Mouse (Mus musculus): Measurements from ENCODE around the gene D10Wsu102e. TPM values are rescaled to one million over a fixed set of nuclear protein-coding genes. Genes with fewer than 3 reads are reported as not detected.
"Not testable (repeated sequence)": the region's sequence is repeated elsewhere in the genome, so short reads cannot be mapped to it uniquely, and the experiment has no call there.

Gene D10Wsu102e
- polyA plus RNA-seq, 1 experiment, result 1.5 TPM

DNA sequence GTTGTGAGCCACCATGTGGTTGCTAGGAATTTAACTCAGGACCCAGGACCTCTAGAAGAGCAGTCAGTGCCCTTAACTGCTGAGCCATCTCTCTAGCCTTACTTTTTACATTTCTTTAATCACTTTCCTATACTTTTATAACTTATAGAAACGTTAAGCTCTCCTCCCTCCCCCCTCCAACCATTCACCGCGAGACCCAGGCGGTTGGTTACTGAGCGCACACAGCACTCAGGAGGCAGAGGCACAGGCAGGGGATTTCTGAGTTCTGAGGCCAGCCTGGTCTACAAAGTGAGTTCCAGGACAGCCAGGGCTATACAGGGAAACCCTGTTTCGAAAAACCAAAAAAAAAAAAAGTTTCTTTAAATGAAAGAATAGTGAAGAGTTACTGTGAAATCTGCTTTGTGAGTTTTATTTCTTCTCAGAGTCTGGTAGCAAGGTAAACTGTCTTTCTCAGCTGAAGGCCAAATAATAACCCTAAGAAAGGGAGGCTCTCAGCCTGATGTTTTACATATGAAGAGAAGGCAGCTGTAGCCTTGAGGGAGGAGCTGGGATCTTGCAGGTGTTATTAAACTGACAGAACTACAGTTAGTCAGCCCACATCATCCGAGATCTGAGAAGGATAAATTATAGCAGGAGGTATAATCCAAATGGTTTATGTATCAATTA lies 14.2 kb upstream of the D10Wsu102e start:
- no peak for DNase-seq (ENCODE audit: extremely low spot score in 1 of 2, low spot score in 1 of 2)

DNA sequence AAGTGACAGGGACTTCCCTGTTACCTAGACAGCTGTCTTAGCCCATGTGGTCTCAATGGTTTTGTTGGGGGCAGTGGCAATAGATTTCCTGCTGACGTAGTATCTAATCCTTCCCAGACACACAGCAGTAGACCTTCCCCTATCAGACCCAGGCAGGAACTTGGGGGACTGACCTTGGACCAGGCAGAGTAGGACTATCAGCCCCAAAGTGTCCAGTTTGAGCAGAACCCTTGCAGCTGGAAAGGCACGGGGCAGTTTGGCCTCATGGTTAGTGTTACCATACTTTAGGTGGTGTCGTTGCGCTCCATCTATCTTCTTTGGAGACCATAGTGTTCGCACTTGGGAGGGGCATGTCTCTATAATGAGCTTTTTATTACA lies 13.7 kb upstream of the D10Wsu102e start:
- DNase-seq (ENCODE audit: extremely low spot score in 1 of 2, low spot score in 1 of 2), result no peak

DNA sequence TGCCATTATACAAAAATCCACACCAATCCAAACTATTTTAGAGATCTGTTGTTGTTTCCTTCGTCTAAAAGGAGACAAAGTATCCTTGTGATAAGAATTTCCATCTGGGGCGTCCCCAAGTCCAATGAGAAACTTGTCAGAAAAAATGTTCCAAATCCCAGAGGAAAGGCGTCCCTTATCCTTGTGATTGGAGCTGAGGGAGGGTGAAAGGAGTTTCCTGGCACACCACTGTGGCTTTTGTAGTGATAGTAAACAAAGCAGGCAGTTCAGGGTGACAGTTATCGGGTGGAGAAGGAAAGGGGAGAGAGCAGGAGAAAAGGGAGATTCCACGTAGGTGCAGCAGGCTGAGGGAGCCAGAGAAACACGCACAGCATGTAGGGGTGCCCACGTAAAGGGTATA lies 12.5 kb upstream of the D10Wsu102e start:
- DNase-seq (ENCODE audit: extremely low spot score in 1 of 2, low spot score in 1 of 2), result no peak

DNA sequence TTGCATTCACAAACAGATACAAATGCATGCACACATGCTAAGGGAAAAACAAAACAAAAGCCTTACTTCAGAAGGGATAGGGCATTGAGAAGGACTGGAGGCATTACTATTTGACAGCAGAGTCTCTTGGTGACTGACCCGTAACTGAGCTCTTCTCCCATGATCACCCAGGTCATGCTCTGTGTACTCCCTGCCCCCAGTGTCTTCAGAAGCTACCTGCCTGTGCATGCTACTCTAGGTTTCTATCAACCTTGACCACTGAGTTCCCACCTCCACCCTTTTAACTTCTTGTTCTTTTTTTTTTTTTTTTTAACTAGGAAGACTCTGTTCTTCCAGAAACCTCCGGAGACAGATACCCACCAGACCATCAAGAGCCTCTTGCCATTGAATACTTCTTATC lies 9.3 kb upstream of the D10Wsu102e start:
- DNase-seq (ENCODE audit: extremely low spot score in 1 of 2, low spot score in 1 of 2), result no peak

DNA sequence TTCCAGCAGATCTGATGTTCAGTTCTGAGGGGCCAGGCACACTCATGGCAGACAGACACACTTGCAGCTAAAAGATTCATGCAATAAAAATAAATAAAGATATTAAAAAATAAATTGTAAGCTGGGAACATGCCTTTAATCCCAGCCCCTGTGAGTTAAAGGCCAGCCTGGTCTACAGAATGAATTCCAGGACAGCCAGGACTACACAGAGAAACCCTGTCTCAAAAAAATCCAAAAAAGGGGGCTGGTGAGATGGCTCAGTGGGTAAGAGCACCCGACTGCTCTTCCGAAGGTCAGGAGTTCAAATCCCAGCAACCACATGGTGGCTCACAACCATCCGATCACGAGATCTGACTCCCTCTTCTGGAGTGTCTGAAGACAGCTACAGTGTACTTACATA lies 8.2 kb upstream of the D10Wsu102e start:
- DNase-seq (ENCODE audit: extremely low spot score in 1 of 2, low spot score in 1 of 2), result not testable (repeated sequence)

DNA sequence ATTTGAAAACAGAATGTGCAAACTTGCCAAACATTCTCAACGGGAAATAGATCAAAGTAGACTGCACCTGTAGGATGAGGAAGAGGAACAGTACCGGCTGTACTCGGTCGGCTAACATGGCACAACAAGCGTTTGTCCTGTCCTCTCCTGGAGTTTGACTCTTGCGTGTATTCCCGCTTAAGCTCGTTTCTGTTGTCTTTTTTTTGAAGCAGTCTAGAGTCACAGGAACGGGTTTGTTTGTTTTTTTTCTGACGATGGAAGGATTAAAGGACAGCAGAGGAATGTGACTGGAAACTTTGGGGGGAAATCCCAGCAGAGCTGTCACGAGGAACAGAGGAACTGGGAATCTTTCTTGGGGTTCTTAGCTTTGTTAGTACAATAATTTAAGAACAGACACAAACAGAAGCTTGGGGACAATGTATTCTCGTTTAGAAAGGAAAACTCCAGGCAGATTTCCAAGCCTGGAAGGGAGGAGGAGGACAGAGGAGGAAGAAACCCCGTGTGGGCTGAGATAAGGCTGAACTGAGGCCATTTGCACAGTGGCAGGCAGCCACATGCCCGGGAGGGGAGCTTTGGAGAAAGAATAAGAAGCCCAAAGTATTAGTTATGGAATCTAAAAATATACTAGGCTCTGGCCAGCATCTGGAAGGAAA lies 6.2 kb upstream of the D10Wsu102e start:
- no peak for DNase-seq (ENCODE audit: extremely low spot score in 1 of 2, low spot score in 1 of 2)

DNA sequence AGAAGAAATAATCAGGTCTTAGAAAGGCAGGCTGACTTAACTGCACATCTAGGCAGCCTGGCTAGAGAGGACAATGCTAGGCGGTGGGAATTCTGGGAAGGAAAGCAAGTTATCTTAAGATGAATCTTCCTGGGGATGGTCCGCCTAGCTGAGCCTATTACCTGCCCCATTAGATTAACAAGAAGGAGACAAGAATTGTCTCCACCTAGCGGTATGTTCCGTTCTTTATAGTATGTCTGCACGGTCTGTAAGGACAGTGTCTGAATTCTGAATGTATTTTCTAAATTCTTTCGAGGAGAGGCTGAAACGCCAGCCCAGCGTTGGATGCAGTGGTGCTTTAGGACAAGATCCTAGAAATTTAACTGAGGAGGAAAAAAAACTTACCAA lies 5.7 kb upstream of the D10Wsu102e start:
- DNase-seq (ENCODE audit: extremely low spot score in 1 of 2, low spot score in 1 of 2), result peak in 1 of 2 experiments; percentile 56

DNA sequence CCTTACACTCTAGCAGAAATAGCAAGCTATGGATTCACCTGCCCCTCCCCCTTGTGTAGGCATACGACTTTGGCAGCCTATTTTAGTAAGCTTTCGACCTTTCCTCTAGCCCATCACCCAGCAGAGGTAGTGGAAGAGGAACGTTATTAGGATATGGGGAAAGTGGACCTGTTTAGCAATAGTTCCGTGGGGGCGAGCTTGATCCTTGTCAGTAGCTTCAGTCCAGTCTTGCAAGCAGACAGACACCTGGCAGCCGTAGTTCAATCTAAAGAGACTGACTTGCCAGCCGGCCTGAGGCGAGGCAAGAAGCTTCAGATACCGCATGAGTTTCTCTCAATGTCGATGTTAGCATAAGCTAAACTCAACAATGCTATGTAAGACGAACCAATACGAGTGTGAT lies 3.6 kb upstream of the D10Wsu102e start:
- no peak for DNase-seq (ENCODE audit: extremely low spot score in 1 of 2, low spot score in 1 of 2)

DNA sequence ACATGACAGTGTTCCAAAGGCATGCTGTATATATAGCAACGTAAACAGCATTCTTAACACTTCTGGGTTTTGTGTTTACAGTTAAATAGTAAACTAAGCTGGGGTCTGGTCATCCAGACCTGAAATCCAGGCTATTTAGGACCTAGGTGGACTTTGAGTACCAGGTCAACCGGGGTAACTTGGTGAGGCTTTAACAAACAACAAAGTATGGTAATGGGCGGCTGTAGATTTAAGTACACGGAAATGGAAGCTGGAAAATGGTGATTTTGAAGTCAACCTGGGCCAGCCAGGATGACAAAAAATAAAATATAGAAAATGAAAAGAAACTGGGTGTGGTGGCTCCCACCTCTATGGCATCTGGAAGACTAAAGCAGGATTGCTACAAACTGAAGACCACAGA lies 570 bp upstream of the D10Wsu102e start:
- no peak for DNase-seq (ENCODE audit: extremely low spot score in 1 of 2, low spot score in 1 of 2)

DNA sequence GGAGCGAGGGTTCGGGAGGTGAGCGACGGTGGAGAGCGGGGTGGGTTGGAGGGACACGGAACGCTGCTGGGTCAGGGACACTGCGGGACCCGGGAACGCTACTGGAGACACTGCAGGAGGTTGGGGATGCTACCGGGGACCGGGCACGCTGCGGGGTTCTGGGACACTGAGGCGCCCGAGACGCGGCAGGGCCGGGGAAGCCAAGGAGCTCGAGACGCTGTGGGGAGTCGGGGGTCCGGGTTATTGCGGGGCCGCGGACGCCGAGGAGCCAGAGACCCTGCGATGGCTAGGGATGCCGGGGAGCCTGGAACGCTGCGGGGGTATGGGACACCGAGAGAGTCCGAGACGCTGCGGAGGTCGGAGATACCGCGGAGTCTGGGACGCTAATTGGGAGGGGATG lies 335 bp downstream of the D10Wsu102e start:
- DNase-seq (ENCODE audit: extremely low spot score in 1 of 2, low spot score in 1 of 2), result no peak

DNA sequence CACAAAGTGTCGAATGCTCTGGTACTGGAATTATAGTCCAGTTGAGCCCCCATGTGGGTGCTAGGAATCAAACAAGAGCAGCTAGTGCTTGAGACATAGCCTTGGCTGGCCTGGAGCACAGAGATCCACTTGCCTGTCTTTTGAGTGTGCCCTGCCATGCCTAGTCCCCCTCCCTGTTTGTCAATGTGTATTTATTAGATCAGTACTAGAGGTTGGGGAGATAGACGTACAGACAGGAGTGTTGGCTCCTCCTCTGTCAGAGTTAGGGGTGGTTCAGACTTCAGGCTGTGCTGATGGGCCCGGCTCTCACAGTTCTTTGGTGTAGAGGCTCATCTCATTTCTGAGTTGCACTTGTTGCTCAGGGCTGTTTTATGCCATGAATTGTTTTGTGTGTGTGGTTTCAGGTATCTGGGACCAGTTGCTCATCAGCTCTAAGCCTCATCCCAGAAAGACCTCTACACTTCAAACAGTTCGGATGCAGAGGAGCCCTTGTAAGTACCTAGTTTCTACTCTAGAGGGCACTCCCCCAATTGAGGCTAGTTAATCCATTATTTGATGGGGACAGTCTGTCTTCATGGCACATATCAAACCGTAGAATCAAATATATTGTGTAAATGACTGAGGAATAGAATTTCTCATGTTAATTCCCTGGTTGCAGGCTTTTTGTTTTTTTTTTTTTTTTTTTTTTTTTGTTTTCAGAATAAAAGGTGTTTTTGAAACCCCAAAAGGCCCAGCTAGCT lies 1.8 kb downstream of the D10Wsu102e start:
- DNase-seq (ENCODE audit: extremely low spot score in 1 of 2, low spot score in 1 of 2), result peak in 1 of 2 experiments; percentile 60

DNA sequence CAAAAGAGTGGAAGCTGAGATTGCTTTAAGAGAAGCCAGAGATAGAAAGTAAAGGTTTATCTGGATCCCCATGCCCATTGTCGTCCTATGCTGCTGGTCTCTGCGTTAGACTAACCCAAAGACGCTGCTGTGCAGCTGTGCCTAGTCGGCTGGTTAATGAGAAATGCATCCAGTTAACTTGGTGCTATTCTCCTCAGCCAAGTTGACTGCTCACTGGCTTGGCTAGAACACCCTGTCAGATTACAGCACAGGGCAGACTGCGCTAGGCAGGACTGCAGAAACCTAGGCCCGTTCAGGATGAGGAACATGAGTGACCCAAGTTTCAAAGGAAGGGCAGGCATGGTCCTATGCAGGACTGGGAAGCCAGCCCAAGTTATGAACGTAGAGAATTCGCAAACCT lies 3.4 kb downstream of the D10Wsu102e start:
- no peak for DNase-seq (ENCODE audit: extremely low spot score in 1 of 2, low spot score in 1 of 2)

DNA sequence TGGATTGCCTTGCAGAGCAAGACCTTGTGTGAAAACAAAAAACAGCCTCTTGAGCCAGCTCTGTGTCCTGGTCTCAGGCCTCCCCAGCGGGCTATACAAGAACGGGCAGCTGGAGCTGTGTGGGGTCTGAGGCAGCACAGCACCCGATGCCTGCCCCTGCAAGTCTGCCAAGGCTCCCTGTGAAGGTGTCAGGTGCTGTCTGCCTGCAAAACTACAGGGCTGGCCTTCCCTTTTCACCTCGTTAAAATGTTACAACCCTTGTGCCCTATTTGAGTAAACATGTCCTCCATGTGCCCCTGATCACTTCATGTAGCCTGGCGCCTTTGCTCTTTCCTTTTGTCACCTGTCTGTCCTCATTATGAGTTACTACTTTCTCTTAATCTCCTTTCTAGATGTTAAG lies 8.9 kb downstream of the D10Wsu102e start:
- DNase-seq (ENCODE audit: extremely low spot score in 1 of 2, low spot score in 1 of 2), result no peak

DNA sequence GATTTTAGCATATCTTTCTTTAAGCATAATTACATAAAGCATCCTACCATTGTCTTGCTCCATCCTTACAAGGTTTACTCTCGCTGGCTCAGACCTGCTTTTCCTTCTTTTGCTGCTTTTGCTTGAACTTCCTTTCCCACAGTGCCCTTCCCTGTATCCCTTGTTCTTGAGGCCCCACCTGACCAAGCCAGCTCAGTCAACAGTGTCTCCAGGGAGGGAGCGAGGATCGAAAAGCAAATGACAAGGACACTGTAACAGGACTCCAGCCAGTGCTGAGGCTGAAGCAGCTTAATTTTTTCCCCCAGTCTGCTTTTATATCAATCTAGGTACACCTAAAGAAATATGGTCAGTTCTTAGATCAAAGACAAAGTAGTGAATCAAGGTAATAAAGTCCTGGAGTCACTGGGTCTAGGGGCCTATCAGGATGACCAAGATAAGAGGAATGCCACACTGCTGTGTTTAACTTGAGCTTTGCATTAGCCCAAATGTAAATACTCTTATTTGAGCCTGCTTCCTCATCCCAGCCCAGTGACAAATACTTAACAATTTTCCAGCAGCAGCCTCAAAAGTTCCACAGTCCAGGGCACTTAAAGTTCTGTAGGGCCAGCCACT lies 14.1 kb downstream of the D10Wsu102e start:
- no peak for DNase-seq (ENCODE audit: extremely low spot score in 1 of 2, low spot score in 1 of 2)

DNA sequence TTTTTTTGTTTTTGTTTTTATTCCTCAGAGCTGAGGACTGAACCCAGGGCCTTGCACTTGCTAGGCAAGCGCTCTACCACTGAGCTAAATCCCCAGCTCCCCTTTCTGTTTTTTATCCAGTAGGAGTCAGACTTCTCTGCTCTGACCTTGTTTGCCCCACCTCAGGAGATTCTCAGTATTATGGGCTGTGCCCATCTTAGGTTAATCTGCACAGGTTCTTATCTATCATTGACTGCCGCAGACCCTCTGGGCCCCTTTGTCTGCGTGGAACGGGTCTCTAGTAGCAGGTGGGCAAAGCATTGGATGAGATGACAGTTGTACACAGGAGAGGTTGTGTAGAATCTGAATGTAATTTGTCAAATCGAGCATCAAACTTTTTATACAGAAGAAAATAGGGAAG lies 15.4 kb downstream of the D10Wsu102e start:
- not testable (repeated sequence) for DNase-seq (ENCODE audit: extremely low spot score in 1 of 2, low spot score in 1 of 2)

DNA sequence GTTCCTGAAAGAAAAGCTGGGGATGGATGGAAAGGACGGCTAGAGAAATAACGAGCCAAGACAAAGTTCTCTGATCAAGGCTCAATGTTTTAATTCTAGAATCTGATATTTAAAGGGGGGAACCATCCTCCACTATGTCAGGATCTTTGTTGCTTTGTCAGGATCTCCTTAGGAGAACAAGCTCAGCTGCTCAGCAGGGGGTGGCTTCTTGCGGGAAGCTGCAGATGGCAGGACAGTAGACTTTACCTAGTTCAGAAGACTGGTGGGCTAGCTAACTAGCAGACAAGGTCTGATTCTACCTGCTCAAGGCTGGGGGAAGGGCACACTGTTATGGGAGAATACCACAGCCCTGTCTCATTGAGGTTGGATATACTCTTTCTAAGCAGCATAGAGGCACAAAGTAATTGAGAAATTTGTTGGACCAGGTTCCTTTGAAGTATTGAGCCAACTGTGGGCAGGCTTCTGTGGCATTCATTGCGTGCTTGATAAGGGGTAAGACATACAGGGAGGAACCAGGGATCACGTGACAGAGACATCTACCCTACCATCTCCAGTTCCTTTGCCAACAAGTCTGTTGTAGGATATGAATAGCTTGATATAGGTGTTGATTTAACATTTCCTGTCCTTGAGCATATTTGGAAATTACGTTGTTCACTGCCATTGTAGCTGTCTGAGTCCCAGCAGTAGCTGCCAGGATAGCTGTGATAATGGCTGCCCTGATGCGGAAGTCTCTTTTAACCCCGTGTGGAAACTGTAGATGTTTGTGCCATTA lies 17.1 kb downstream of the D10Wsu102e start:
- no peak for DNase-seq (ENCODE audit: extremely low spot score in 1 of 2, low spot score in 1 of 2)

DNA sequence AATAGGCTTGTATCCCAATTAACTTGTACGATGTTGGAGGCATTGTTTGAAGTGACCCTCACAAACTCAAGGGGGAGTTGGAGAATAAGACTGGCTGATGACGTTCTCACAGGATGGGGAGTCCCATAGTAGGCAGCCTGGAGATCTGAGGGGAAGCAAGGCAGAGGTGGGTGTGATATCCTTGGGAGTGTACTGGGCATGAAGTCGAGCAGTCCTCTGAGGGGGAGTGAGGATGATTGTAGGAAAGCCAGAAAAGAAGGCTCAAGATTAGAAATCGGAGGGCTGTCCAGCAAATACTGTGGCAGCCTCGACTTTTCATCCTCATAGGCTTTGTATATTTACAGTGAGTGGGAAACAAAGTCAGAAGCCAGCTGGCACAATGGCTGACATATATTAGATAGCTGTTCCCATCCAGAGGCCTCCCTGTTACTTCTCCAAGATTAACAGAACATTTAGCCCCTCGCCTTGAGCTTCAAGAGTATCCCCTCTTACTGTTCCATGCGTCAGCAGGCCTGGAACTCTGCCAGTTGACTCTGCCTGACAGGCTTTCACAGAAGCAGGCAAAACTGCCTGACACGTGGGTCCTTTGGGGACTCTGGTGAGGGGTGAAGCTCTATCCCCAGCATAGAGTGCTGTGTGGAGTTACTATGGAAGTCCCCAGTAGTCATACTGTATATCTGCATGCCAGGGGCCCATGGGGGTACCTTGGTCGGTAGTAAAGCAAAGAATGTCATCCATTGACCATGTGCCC lies 18.2 kb downstream of the D10Wsu102e start:
- DNase-seq (ENCODE audit: extremely low spot score in 1 of 2, low spot score in 1 of 2), result no peak

DNA sequence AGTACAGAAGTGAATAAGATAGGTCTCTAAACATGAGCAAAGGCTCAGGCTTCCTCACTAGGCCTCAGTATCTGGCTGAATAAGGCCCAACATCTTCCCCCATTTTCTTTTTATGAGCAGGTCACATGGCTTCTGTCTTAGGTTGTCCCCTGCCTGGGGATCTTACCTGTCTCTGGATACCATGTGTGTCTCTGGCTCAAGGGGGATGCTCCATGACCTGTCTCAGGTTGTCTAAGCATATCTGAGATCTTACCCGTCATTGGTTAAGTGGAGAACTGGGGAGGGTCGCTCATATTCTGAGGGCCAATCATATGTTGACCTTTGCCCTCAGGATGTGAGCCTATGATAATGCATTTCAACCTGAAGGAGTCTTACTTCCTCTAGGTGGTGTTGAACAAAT lies 20.5 kb downstream of the D10Wsu102e start:
- no peak for DNase-seq (ENCODE audit: extremely low spot score in 1 of 2, low spot score in 1 of 2)

DNA sequence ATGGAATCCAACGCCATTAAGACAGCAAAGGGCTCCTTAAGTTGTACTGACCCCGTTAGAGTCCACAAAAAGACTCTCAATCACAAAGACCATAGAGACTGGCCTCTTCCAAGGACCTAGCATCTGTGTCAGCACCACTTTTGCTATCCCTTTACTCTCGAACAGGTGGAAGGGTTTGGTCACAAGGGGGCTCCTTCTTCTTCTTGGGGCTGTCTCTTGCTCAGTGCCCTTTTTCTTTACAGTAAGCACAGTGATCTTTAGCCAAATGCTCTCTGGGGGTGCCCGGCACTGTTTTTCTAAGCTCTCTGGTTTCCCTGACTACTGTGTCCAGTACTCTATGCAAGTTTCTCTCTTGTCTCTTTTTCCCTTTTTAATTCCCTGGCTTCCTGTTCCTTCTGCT lies 22.5 kb downstream of the D10Wsu102e start:
- no peak for DNase-seq (ENCODE audit: extremely low spot score in 1 of 2, low spot score in 1 of 2)

DNA sequence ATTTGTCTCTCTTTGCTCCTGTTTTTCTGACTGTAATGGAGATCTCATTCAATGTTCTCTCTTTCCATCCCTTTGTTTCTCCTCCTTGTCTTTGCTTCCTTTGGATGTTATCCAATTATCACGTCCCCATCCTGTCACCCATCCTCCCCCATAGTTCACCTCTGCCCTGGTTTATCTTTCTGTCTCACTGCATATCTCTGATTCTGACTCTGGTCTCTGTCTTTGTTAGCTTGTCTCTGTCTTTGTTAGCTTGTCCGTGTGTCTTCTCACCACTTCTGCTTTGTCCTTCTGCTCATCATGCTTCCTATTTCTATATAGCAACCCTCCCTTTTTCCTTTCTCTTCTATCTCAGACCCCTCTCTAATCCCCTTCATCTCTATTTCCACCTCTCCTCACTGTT lies 23.0 kb downstream of the D10Wsu102e start:
- DNase-seq (ENCODE audit: extremely low spot score in 1 of 2, low spot score in 1 of 2), result no peak

Measured in frontal cortex, adult 2 months (tissue).